Mouse (Mus musculus) heart, adult 9 months (tissue): ENCODE data around the gene Pkp4.

ENCODE experiments used
- DNase-seq, 2 experiments: peaks; one replicate each; pipeline ENCODE4 v3.0.0; 2022; ENCODE audit warnings: low spot score in 2 of 2

Pkp4 gene

DNA sequence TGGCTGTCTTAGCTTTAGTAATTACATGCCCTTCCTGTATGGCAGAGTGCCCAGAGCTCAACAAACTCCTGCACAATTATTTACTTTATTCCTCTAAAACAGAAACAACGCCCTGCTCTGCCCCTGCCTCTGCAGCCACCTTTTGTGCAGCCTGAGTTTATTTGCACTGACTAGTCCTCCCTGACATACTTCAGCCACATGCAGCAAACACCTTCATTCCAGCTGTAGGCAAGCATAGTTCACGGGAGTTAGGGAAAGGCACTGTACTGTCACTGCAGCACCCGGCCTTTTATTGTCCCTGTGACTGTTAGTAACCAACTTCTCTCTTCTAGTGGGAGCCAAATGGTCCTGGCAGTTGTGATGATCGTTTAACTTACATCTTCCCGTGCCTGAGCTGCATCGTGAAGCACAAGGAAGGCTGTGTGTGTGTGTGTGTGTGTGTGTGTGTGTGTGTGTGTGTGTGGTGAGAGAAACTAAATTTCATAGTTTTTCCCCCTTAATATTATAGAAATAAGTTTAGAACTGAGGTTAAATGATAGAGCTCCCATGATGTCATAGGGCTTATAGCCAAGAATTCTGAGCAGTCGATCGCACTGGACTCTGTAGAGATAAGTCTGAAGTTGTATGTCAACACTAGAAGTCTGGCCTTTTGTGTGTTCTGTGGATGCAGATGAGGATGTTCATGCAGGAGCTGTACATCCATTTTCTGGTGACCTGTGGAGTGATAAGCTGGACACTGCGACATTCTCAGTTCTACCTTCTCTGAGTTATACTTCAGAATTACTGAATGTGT lies 59.5 kb downstream of the Pkp4 start:
- DNase-seq, result peak; percentile 40 to 42

- no peak for DNase-seq
Measured at GRCm38 (mm10) chr2:59226383-59226782, 65.7 kb downstream of the Pkp4 start.

GRCm38 (mm10) chr2:59227011-59227410 lies 66.4 kb downstream of the Pkp4 start:
- DNase-seq, result no peak

DNA sequence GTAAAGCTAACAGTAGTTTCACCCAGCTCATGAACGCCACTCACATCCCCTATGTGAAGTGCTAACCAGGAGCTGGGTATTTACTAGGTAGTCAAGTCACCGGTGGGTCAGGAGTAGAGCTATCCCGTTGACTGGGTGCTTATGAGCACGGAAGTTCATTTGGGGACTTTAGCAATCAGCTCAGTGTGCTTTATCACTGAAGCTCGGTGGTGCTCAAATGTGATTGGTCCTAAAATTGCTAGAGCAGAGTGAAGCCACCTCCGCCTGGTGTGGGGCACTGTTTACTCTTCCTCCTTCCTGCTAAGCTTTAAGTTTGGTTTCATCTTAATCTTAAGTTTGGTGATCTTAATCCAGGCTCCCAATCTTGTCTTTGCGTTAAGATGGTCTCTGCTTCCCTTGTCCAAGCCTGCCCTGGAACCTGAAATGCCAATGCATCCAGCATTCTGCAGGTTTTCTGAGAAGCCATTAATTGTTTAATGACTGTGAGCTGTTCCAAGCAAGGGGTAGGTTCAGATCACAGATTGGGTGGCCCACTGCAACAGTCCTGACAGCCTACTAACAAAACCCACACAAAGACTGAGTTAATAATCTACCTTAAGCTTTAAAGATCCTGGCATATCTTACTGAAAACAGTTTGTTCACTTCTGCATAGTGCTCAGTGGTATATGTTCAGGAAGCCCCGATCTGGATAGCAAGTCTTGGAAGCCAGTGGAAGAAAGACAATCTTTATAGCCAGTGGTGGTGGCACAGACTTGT lies 67.0 kb downstream of the Pkp4 start:
- no peak for DNase-seq

DNA sequence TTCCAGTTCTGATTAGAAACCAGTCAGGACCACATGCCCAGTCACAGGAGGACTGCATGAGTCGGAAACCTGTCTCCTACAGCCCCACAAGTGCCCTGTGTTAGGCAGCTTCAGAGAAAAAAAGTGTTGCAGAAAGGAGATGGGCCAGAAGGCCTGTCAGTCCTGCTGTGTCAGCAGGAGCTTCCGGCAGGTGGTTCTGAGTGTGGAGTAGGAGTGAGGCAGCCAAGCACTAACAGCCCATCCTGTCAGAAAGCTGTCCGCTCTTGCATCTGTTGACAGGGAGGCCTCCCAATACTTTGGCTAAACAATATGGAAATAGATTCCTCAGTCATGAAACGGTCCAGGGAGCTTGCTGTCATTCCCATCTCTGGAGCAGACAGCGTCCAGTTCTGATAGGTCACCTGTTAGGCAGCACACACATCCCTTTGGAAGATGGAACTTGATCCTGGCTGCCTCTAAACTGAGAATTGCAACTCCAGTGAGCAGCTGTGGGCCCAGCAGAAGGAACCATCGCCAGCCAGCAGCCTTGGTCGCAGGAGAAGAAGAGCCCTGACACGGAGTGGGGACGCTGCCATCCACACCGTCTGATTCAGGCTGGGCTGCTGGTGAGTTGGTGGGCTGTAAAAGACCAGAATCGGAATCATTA lies 68.7 kb downstream of the Pkp4 start:
- DNase-seq, result no peak

DNA sequence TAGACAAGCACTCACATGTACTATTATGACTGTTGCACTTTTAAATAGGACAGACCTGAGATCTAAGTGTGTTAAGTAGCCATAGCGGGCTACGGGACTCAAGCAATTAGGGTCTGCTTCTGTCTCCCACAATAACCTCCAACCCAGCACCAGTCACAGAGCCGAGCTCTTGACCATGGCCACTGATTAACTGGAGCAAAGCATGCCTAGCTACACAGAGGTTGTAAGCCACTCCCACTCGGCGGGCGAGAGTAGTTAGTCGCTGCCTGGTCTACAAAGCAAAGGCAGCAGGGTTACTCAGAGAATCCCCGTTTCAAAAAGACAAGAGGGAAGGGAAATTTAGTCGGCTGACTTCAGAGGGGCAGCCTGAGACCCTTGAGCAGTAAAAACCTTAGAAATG lies 70.0 kb downstream of the Pkp4 start:
- DNase-seq, result no peak

- DNase-seq, result peak in 1 of 2 experiments; percentile 56
Measured at GRCm38 (mm10) chr2:59231514-59231913, 70.9 kb downstream of the Pkp4 start.

- peak in 1 of 2 experiments; percentile 23 for DNase-seq
Measured at GRCm38 (mm10) chr2:59233294-59233923, 72.8 kb downstream of the Pkp4 start.

DNA sequence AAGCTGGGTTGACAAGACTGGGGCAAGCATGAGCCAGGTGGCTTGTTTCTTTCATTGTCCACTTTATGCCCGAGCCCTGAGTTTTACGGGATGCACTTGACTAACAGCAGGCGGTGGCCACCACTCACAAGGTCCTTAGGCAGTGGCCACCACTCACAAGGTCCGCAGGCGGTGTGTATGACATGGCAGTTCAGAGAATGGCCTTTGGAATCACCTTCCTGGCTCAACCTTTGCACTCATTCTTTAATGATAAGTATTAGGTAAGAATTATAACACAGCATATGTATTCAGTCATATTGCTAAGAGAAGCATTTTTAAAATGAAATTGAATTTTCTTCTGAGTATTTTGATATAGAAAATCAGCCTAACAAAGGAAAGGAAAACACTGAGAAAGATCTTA lies 73.3 kb downstream of the Pkp4 start:
- DNase-seq, result no peak

DNA sequence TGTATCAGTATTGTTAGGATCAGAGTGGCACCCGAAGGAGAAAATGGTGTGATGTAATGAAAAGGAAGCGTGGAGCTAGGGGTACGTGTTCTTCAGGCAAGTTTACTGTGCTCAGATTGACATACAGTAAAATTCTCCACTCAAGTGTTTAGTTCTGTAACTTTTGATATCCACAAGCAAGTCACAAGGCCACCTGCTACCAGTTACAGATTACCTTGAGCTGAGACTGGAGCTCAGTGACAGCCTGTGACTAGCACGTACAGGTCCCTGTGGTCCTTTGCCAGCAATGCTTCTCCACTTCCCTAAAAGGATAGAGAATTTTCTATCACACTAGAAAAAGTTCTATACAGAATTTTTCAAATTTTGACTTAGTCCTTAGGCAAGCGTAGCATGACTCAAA lies 73.9 kb downstream of the Pkp4 start:
- no peak for DNase-seq

DNA sequence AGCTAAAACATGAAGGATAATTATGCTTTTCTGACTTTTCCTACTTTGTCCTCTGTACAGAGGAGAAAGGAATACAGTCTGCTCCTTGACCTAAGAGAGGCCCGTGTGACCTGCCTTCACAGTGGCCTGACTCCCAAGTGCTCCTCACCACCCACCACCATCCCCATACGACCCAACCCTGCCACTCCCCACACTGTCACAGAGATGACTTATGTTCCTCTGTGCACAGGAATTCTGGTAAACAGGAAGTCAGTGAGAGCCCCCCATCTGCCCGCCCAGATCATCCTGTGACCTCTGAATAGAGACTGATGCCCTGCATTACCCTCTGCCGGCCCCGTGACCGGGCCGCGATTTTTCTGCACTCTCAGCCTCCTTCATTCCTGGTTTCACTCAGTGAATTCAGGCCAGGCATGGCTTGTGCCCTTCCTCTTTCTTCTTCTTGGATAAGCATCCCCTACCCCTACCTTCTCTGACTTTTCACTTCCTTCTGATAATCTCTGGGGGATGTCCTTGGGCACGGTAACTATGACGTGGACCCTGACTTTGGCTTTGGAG lies 79.3 kb downstream of the Pkp4 start:
- peak; percentile 13 to 16 for DNase-seq

DNA sequence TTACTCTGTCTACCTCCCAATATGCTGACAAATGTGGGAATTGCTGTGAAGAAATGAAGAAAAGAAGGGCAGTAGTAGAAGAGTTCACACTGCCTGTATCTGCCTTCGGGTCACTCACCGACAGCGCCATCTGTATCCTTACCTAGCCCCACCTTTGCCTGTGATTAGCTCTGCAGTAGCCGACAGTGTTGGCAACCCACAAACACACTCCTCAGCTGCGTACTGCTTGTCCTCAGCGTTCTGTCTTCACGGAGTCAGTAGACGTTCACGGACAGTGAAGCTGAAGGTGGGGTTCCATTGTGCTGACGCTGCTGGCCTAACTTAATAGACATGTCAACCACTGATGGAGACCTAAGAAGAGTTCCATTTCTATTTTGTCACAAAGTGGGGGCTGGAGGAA lies 81.5 kb downstream of the Pkp4 start:
- no peak for DNase-seq

DNA sequence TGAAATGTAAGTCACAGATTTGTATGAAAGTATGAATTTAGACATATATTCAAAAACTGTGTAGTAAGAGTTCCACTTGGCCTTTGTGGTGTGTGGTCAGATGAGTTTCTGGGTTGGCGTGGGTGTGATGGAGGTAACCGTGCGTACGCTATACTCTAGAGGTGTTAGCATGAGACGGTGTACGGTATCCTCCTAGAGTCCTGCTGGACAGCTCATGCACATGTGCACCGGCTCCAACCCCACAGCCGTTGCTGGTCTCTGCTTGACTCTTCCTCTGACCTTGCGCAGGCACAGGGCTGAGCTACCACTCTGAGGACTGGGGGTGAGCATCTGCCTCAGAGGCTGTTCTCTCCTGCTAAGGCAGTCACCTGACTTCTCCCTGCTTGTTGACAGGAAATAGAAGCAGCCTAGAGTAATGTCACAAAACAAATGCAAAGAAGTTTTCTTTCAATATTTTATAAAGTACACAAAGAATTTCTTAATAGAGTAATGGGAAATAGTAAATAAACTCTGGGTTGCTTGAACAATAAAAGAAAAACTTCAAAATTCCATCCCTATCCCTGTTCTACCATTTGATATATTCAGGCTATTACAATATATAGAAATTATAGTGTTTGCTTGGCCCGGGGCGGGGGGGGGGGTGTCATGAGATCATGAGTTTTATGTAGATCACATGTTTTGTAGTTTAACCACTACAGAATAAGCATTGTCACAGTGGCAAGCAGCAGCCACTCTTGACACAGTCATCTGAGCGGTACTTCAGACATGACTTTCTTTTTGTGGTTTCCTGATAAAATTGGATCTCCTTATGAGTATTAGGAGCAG lies 83.8 kb downstream of the Pkp4 start:
- DNase-seq, result no peak

DNA sequence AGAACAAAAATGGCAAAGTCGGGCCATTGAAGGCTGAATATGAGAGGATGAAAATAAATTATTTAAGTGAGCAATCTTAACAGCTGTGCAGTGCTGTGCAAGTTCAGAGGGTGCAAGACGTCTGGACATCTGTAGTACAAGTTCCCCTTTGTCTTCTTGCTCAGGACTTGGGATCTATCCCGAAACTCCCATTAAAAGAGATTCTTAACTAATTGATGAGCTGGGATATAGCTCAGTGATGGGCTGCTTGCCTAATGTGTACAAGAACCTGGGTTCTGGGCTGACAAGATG lies 84.4 kb downstream of the Pkp4 start:
- no peak for DNase-seq

DNA sequence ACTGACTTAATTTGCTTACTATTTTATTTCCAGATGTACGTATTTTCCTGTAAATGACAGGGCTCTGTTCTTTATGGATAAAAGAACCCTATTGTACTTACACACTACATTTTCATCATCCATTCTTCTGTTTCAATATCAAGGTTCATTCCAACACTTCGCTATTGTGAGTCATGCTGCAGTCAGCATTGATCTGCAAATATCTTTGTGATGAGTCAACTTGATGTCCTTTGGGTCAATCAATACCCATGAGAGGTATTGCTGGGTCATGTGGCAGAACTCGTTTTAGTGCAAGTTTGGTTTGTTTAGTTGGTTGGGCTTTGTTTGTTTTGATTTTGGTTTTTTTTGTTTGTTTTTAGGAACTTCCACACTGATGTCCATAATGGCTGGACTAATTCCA lies 88.2 kb downstream of the Pkp4 start:
- DNase-seq, result no peak

DNA sequence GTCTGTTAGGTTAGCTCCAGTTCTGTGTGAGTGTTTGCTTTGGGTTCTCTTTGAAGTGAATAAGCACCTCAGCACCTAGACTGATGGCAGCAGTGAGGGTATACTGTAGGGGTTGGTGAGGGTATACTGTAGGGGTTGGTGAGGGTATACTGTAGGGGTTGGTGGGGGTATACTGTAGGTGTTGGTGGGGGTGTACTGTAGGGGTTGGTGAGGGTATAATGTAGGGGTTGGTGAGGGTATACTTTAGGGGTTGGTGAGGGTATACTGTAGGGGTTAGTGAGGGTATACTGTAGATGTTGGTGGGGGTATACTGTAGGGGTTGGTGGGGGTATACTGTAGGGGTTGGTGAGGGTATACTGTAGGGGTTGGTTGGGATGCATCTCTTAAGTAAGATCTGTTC lies 92.2 kb downstream of the Pkp4 start:
- DNase-seq, result no peak

DNA sequence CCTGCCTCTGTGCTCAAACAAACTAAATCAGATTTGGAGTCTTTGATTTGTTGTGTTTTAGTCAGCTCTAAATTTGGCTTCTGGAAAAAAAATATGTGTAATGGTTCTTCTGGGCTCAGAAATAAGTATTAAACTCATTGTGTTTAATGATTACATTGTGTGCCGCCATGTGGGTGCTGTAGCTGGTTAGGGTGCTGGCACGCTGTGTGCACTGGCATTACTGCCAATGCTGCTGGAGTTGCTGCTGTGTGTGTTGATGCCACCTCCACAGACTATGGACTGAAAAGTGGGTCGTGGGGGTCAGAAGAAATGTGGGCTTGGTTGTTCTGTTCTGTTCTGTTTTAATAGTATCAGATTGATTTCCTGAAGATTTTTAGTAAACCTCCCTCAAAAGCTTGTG lies 92.8 kb downstream of the Pkp4 start:
- DNase-seq, result no peak

DNA sequence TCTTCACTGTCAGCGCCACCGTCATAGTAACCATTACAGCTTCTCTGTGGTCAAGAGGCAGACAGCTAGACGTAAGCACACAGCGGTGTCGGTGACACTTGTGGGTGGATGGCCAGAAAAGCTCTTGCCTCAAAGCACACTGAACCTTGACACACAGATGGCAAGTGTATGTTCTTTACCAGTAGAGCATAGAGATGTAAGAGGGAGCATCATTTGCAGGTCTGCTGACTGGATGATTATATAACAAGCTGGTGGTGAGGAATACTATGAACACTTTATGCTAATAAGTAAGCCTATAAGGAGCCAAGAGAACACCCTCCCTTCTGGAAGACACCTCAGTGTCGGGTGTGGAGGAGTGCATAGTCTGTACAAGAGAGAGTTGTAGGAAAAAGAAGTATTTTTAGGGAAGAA lies 98.2 kb downstream of the Pkp4 start:
- DNase-seq, result no peak

- DNase-seq, result no peak
Measured at GRCm38 (mm10) chr2:59259346-59259745, 98.7 kb downstream of the Pkp4 start.

DNA sequence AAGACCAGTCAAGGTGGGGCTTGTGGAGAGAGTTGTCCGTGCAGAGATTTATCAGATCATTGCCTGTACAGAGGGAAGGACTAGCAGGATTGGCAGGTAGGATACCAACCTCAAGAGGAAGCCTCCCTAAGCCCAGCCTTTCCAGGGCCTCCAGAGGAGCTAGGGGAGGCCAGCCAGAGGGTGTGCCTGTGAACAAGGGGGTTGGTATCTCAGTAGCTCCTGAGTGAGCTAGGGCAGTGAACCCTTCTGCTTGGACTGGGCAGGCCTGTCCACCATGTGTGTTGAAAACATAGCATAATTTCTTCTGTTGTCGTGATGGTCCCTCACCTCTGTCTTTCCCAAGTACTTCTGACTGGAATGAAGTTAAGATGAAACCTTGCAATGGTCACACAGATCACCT lies 100.6 kb downstream of the Pkp4 start:
- no peak for DNase-seq

DNA sequence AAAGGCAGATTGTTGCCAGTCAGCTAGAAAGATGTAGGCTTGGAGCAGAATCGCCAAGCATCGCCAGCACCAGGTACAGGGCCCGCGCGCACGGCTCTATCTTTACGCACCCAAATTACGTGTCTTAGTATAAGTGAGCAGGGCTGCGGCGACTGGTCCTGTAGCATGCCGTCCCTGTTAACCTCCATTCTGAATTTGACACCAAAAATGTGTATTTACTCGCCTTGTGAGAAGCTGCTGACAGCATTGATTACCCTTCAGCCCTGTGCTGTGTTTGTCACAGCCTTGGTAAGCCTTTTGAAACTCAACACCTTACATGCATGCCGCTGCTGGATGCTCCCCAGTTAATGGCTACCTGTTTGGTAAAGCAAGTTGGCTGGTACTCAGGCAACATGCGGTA lies 105.8 kb downstream of the Pkp4 start:
- no peak for DNase-seq
